Mouse (Mus musculus) liver, postnatal 0 days (tissue): ENCODE measurements at regions not wholly inside any gene's neighbourhood (a gene's known extent, or its start where the extent isn't known, plus 50 kb on each side); places are given as distances from the start of the nearest gene placed in this dataset.

ENCODE experiments used
- CTCF ChIP-seq: sonication (generic); IDR thresholded peaks from 2 replicates; pipeline ENCODE4 v1.5.1; 2016; ENCODE audit warnings: antibody characterized with exemption, low read depth
- EP300 ChIP-seq: IDR thresholded peaks from 2 replicates; pipeline ENCODE4 v1.6.1; 2016; ENCODE audit warnings: antibody characterized with exemption, low read depth, mild to moderate bottlenecking

DNA sequence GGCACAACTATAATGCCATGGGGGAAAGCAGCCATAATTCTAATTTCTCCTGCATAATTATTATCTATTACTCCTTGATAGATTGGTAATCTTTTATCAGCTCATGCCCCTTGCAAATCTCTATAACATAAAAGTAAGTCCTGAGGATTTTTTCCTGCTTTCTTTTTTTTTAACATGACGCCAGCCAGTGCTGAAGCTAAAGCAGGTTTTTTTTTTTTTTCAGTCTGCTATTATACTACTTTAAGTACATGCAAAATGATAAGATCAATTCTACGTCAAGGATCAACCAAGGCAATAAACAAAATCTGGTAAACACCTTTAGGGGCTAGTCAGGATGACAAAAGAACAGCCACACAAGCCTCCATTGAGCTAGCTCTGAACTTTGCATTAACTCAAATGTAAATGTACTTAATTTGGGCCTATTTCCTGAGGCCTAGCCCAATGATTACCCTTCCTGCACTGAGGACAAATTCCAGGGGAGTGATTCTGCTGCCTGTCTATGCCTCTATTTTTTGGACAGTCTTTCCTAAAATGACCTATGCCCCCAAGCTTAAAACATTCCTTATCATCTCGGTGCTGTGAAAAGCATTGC lies 434.8 kb downstream of the 1810013L24Rik start:
- TF ChIP-seq CTCF (no peak), EP300 (no peak)
